Mouse (Mus musculus) erythroblast, embryonic 14.5 days (primary cell): ENCODE data around the gene Slfn8. TPM values are rescaled to one million over a fixed set of nuclear protein-coding genes. Genes with fewer than 3 reads are reported as not detected.

Experiments used
- H3K27me3 ChIP-seq: 2 replicates; pipeline ENCODE4 v1.6.1; 2012; ENCODE audit warnings: inconsistent platforms; ENCODE audit not compliant: control insufficient read depth
- H3K36me3 ChIP-seq: 2 replicates; pipeline ENCODE4 v1.6.1; 2012; ENCODE audit warnings: mild to moderate bottlenecking, inconsistent platforms; ENCODE audit not compliant: control insufficient read depth
- H3K4me1 ChIP-seq: 2 replicates; pipeline ENCODE4 v1.6.1; 2012; ENCODE audit warnings: inconsistent platforms; ENCODE audit not compliant: control insufficient read depth
- H3K4me3 ChIP-seq: replicated peaks from 2 replicates; pipeline ENCODE3; 2012; ENCODE audit warnings: moderate library complexity, mild to moderate bottlenecking, inconsistent platforms
- H3K9me3 ChIP-seq: 2 replicates; pipeline ENCODE4 v1.6.1; 2012; ENCODE audit warnings: low read length, inconsistent platforms, mixed read lengths; ENCODE audit not compliant: control insufficient read depth
- GATA1 ChIP-seq: IDR thresholded peaks from 2 replicates; pipeline ENCODE4 v1.6.1; 2012; ENCODE audit warnings: low read length, inconsistent platforms, mixed read lengths
- TAL1 ChIP-seq: IDR thresholded peaks from 3 replicates; pipeline ENCODE4 v1.6.1; 2012; ENCODE audit warnings: low read length, inconsistent platforms, mixed read lengths
- polyA plus RNA-seq: library from polyadenylated mRNA; stranded (reverse); fragments of >175 nt; gene quantifications from 2 replicates; pipeline ENCODE4 v1.2.3, GENCODE M21; 2012

Slfn8 gene
- polyA plus RNA-seq, 1 experiment = not detected

DNA sequence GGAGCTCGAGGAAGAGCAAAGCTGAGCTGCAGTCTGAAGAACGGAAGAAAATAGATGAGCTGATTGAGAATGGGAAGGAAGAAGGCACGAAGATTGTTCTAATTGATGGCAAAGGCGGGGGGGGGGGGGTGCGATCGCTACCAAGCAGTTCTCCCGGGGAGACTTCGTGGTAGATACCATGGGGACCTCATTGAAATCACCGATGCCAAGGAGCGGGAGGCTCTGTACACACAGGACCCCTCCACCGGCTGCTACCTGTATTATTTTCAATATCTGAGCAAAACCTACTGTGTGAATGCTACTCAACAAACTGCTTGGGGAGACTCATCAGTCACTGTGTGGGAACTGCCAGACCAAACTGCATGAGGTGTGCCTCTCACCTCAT is 49.0 kb downstream of the Slfn8 start:
- TF ChIP-seq GATA1 (no peak), TAL1 (no peak)

DNA sequence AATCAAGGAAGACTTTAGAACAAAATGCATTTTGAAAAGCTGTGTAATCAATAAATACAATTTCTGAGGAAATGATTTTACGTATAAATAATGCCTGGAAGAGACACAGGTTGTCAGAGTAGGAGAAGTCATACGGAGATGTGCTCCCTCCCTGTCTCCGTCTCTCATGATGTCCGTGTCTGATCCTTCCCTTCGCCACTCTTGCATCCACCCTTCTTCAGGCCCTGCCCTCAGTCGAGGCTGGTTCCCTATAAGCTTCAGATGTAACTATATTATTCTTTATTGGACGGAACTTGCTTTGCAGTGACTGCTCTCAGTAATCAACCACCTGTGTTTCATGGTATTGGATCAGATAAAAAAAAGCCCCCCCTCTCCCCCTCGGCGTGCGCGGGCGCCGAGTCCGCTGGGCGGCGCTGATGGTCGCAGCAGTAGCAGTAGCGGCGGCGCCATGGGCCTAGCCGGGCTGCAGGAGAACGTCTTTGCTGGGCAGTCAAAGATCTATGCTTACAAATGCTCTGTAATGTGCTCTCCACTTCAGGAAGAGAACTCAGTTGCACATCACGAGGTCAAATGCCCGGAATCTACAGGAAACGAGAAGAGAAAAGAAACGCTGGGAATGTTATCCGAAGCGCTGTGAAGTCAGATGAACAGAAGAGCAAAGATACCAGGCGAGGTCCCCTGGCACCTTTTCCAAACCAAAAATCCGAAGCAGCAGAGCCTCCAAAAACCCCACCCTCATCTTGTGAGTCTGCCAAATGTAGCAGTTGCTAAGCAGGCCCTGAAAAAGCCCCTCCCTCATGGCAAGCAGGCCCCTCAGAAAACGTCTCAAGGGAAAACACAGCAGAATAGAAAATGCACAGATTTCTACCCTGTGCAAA is 49.7 kb downstream of the Slfn8 start:
- Histone ChIP-seq H3K27me3 (peaks cover 6% of the 10 kb centered on the region), H3K4me1 (peaks cover 6% of the 10 kb centered on the region), H3K4me3 (no peak overlapping the region), H3K36me3 (no peaks in the 10 kb centered on the region), H3K9me3 (no peaks in the 10 kb centered on the region)
- TF ChIP-seq GATA1 = no peak
- no peak for TF ChIP-seq TAL1

More for the DNA sequence above, 49.0 kb downstream of the Slfn8 start:
- Histone ChIP-seq H3K9me3 (no peaks in the 10 kb centered on the region), H3K36me3 (no peaks in the 10 kb centered on the region), H3K4me3 (no peak overlapping the region), H3K4me1 (peaks cover 6% of the 10 kb centered on the region), H3K27me3 (peaks cover 6% of the 10 kb centered on the region)

DNA sequence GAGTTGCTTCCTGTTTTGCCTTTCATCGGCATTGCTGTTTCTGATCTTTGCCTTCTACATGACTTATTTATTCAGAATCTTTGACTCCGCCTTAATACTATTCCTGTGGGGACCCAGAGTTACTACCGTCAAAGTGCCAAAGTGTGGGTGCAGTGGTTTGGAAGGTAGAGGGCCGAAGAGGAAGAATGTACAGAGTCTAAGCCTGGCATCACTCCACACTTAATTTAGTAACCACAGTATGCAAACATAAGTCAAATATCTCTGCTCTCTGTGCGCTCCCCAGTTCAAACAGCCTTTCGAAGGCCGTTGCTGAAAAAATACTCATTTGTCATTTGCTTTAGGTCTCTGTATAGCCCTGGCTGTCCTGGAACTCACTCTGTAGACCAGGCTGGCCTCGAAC is 58.4 kb downstream of the Slfn8 start:
- no peaks in the 10 kb centered on the region for H3K36me3 ChIP-seq
- H3K9me3 ChIP-seq = no peaks in the 10 kb centered on the region
- TF ChIP-seq GATA1 = no peak
- no peak for TF ChIP-seq TAL1
- peaks cover 2% of the 10 kb centered on the region; the same call in 1 of the 2 replicates for H3K4me1 ChIP-seq
- H3K27me3 ChIP-seq = peaks cover 6% of the 10 kb centered on the region; the same call in 1 of the 2 replicates
- H3K4me3 ChIP-seq = no peak overlapping the region

DNA sequence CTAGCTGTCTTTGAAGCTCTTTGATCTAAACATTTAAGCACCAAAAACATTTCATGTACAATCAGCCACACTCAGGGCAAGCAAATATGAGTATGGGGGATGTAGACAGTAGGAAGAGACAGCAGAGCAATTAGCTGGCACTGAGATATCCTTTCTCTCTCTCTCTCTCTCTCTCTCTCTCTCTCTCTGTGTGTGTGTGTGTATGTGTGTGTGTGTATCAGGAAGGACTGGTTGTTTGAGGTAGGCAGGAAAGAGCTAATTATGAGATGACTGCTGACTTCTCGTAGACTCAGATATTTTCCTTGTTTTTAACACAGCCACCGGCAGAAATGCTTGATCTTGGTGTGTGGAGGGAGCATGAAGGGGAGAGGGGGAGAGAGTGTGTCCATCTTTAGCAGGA is 58.9 kb downstream of the Slfn8 start:
- peaks cover 6% of the 10 kb centered on the region; the same call in 1 of the 2 replicates for H3K27me3 ChIP-seq
- TF ChIP-seq TAL1 (no peak), GATA1 (no peak)

DNA sequence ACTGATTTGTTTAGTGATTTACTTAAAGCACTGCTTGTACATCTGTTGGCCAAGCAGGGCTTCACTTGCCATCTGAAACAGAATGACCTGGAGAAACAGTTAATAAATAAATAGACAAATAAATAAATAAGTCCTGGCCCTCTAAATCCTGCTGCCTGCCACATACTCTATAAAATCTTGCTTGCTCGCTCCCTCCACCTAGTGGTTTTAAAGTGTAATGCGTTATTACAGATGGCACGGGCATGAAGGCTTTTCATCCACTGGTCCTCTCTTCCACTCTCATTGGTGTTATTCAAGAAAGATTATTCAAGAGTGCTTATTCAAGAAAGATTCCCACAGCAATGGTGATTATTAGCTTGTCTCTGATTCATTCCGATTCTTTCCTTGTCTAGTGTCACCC is 61.0 kb downstream of the Slfn8 start:
- Histone ChIP-seq H3K27me3 (peaks cover 19% of the 10 kb centered on the region), H3K4me3 (no peak overlapping the region), H3K4me1 (no peaks in the 10 kb centered on the region; the same call in 1 of the 2 replicates), H3K9me3 (no peaks in the 10 kb centered on the region), H3K36me3 (no peaks in the 10 kb centered on the region)
- TF ChIP-seq GATA1 (no peak), TAL1 (no peak)

More for the DNA sequence above, 58.9 kb downstream of the Slfn8 start:
- no peaks in the 10 kb centered on the region for H3K36me3 ChIP-seq
- H3K4me1 ChIP-seq = peaks cover 2% of the 10 kb centered on the region; the same call in 1 of the 2 replicates
- no peak overlapping the region for H3K4me3 ChIP-seq
- H3K9me3 ChIP-seq = no peaks in the 10 kb centered on the region

DNA sequence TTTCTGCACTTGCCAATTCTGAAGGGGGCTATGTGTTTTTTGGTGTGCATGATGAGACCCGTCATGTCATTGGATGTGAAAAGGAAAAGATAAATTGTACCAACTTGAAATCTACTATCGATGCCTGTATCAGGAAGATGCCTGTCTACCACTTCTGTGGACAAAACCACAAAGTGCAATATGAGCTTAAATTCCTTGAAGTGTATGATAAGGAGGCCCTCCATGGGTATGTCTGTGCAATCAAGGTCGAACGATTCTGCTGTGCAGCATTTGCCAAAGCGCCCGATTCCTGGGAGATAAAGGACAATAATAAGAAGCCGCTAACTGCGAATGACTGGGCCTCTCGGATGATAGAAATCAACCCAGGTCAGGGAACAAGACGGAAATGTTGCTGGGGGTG is 63.7 kb downstream of the Slfn8 start:
- H3K4me1 ChIP-seq = peaks cover 4% of the 10 kb centered on the region
- no peaks in the 10 kb centered on the region for H3K9me3 ChIP-seq
- H3K4me3 ChIP-seq = no peak overlapping the region
- no peaks in the 10 kb centered on the region for H3K36me3 ChIP-seq
- H3K27me3 ChIP-seq = peaks cover 45% of the 10 kb centered on the region
- TF ChIP-seq GATA1 (no peak), TAL1 (no peak)

DNA sequence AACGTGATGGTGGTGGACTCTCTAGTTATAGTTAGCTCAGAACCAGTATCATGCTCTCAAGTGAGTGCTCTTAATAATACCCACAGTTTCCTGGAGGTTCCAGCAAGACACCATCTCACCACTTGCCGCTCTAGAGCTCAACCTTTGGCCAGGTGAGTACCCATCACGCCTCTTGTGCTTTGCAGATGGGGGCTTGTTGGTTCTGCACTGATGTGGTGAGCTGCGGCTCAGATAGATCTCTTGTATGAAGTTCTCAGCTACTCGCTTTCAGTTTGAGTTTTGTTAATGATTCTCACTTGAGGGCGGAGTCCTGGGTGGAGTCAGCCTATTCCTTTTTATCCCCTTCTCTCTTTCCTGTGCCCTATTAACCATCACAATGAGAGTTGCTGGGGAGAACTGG is 66.0 kb downstream of the Slfn8 start:
- Histone ChIP-seq H3K9me3 (no peaks in the 10 kb centered on the region), H3K4me1 (peaks cover 6% of the 10 kb centered on the region), H3K4me3 (no peak overlapping the region), H3K27me3 (peaks cover 61% of the 10 kb centered on the region), H3K36me3 (no peaks in the 10 kb centered on the region)
- TF ChIP-seq GATA1 (no peak), TAL1 (no peak)

DNA sequence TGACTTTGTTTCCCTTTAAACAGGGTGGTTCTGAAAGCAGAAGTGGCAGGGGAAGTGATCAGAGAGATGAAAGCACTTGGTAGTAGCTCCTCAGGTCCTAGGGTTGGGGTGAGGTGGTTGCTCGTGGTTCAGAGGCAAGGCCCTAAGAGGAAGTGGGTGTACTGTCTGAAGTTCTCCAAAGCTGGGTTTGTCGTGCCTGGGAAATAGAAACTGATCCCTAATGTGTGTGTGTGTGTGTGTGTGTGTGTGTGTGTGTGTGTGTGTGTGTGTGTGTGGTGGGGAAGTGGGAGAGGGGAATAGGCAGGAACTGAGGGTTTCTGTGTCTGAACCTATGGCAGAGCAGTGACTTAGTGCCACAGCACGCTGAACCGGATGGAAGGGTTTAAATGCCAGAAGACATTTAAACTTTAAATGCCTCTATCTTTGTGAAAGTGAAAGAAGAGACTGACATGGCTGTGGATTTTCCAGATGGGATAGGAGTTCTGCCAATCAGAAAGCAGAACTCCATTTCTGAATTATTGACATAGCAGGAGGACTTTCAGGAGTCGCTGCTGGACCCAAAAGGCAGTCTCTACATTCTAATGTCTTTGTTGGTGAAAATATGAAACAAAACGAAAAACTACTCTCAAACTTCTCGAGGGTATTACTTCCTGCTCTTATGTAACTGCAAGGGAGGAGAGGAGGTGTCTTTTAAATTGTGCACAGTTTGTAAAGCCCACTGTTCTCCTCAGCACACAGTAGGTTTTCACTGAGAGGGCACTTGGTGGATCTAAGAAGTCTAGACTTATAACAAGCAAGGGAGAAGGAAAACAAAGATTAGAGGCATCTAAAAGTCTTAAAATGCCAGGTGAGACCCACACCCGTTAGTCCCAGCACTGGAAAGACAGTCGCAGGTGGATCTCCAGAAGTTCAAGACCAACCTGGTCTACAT is 67.7 kb downstream of the Slfn8 start:
- Histone ChIP-seq H3K9me3 (no peaks in the 10 kb centered on the region), H3K27me3 (peaks cover 75% of the 10 kb centered on the region), H3K4me1 (peaks cover 6% of the 10 kb centered on the region), H3K36me3 (no peaks in the 10 kb centered on the region), H3K4me3 (no peak overlapping the region)
- TF ChIP-seq TAL1 = no peak
- TF ChIP-seq GATA1 = no peak

Other genes with a start within 250 kb of the Slfn8 start
- gene Lig3, start 239.7 kb downstream of the Slfn8 start, polyA plus RNA-seq = 0.34 TPM in 2 replicates
- gene Rffl, start 149.6 kb downstream of the Slfn8 start, polyA plus RNA-seq = 4.5 and 6.4 TPM in 2 replicates
- 0.05 and 0.19 TPM in 2 replicates for gene Rad51d, start 130.2 kb downstream of the Slfn8 start, polyA plus RNA-seq
- 0.03 TPM in 1 of 2 replicates, not detected in the other for gene Fndc8, start 128.7 kb downstream of the Slfn8 start, polyA plus RNA-seq
- 1.0 and 2.2 TPM in 2 replicates for gene Nle1, start 112.4 kb downstream of the Slfn8 start, polyA plus RNA-seq
- gene Unc45b, start 110.3 kb downstream of the Slfn8 start, polyA plus RNA-seq = not detected in 2 replicates
- 0.01 TPM in 1 of 2 replicates, not detected in the other for gene Slfn5, start 69.5 kb downstream of the Slfn8 start, polyA plus RNA-seq
- 0.39 and 0.46 TPM in 2 replicates for gene Slfn9, start 29.0 kb downstream of the Slfn8 start, polyA plus RNA-seq
- not detected in 2 replicates for gene Slfn2, start 44.3 kb upstream of the Slfn8 start, polyA plus RNA-seq
- not detected in 2 replicates for gene Slfn1, start 96.0 kb upstream of the Slfn8 start, polyA plus RNA-seq
- not detected in 2 replicates for gene Slfn4, start 154.4 kb upstream of the Slfn8 start, polyA plus RNA-seq
- not detected in 2 replicates for gene Slfn3, start 170.5 kb upstream of the Slfn8 start, polyA plus RNA-seq